Mouse (Mus musculus) 3T3-L1 (cell line): ENCODE measurements around the gene Grhl1.

Experiments used
- DNase-seq: peaks from one replicate; pipeline ENCODE4 v3.0.0-alpha.2; 2015; ENCODE audit warnings: low read depth, low spot score

Grhl1 gene

GRCm38 (mm10) chr12:24571523-24572392 is at the start of gene Grhl1:
TSS of gene Grhl1 (plus strand) at chr12:24572283.
- DNase-seq: peak; percentile 85

- DNase-seq: peak; percentile 94
Measured at GRCm38 (mm10) chr12:24525065-24525464, 47.0 kb upstream of the Grhl1 start.

- no peak for DNase-seq
Measured at GRCm38 (mm10) chr12:24536390-24536789, 35.7 kb upstream of the Grhl1 start.

GRCm38 (mm10) chr12:24537201-24537600 is 34.9 kb upstream of the Grhl1 start:
- DNase-seq: no peak

- DNase-seq: peak; percentile 87
Measured at GRCm38 (mm10) chr12:24537965-24538364, 34.1 kb upstream of the Grhl1 start.

GRCm38 (mm10) chr12:24541426-24542154 is 30.5 kb upstream of the Grhl1 start:
- DNase-seq: no peak

GRCm38 (mm10) chr12:24547686-24548085 is 24.4 kb upstream of the Grhl1 start:
- no peak for DNase-seq

GRCm38 (mm10) chr12:24548885-24549284 is 23.2 kb upstream of the Grhl1 start:
- no peak for DNase-seq

GRCm38 (mm10) chr12:24552531-24552930 is 19.6 kb upstream of the Grhl1 start:
- no peak for DNase-seq

- no peak for DNase-seq
Measured at GRCm38 (mm10) chr12:24555976-24556375, 16.1 kb upstream of the Grhl1 start.

GRCm38 (mm10) chr12:24563395-24563960 is 8.6 kb upstream of the Grhl1 start:
- no peak for DNase-seq

- peak; percentile 72 for DNase-seq
Measured at GRCm38 (mm10) chr12:24565311-24565710, 6.8 kb upstream of the Grhl1 start.

GRCm38 (mm10) chr12:24567606-24568005 is 4.5 kb upstream of the Grhl1 start:
- DNase-seq: no peak

GRCm38 (mm10) chr12:24572421-24573274 is 565 bp downstream of the Grhl1 start:
- no peak for DNase-seq

- DNase-seq: no peak
Measured at GRCm38 (mm10) chr12:24573275-24573580, 1.1 kb downstream of the Grhl1 start.

GRCm38 (mm10) chr12:24574870-24575269 is 2.8 kb downstream of the Grhl1 start:
- DNase-seq: no peak

- DNase-seq: no peak
Measured at GRCm38 (mm10) chr12:24580452-24580851, 8.4 kb downstream of the Grhl1 start.

GRCm38 (mm10) chr12:24580996-24581683 is 9.1 kb downstream of the Grhl1 start:
- DNase-seq: no peak

GRCm38 (mm10) chr12:24583653-24584052 is 11.6 kb downstream of the Grhl1 start:
- no peak for DNase-seq

- no peak for DNase-seq
Measured at GRCm38 (mm10) chr12:24584835-24585234, 12.8 kb downstream of the Grhl1 start.

- DNase-seq: no peak
Measured at GRCm38 (mm10) chr12:24586193-24586592, 14.1 kb downstream of the Grhl1 start.
